Mouse (Mus musculus) frontal cortex, adult 2 months (tissue): ENCODE data around the gene Ccdc177. TPM values are rescaled to one million over a fixed set of nuclear protein-coding genes. Genes with fewer than 3 reads are reported as not detected.

Source experiments
- DNase-seq, 2 experiments: peaks; one replicate each; pipeline ENCODE4 v3.0.0; 2022; ENCODE audit warnings: low spot score in 1 of 2; ENCODE audit errors: extremely low spot score in 1 of 2
- polyA plus RNA-seq: library from polyadenylated mRNA; depleted of rRNA; stranded (reverse); fragments of >200 nt; gene quantifications from 2 replicates; pipeline ENCODE4 v1.2.3, GENCODE M21; 2012; rRNA removed

Gene Ccdc177
- polyA plus RNA-seq, 1 experiment, result 6.3 TPM

DNA sequence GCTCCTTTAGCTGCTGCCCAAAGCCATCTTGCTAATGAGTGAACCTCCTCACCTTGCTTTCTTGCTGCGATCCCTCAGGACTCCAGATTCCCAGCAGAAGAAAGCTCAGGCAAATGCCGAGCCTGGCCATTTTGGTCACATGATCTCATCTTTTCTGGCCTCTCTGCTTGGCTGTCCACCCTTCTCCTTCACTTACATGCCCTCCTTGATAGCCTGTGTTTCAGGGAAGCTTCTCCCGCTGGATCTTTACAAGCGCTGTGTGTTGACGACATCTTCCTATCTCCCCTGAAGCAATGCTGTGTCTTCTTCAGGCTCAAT, 23.2 kb downstream of the Ccdc177 start:
- DNase-seq, result no peak

- DNase-seq, result peak; percentile 43 to 73
Observed at GRCm38 (mm10) chr12:80736464-80737282, 23.8 kb downstream of the Ccdc177 start.

GRCm38 (mm10) chr12:80734526-80735470, 25.7 kb downstream of the Ccdc177 start:
- no peak for DNase-seq

DNA sequence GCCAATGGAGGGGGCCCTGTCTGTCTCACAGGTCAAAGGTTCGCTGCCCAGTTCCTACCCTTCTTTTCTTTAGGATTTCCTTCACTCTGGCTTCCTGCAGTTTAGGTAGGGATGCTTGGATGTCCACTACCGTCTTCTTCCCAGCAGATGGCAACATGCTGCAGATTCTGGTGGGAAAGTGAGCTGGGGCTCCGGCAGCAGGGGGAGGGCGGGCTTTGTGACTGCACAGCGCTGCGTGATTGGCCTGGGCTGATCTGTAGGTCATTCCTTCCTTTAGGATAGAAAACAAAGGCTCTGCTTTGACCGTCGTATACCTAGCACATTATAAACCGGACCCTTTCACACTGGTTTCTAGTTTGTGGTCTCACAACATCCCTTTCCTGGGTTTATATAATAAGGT, 29.9 kb downstream of the Ccdc177 start:
- DNase-seq, result peak; percentile 49 to 75

DNA sequence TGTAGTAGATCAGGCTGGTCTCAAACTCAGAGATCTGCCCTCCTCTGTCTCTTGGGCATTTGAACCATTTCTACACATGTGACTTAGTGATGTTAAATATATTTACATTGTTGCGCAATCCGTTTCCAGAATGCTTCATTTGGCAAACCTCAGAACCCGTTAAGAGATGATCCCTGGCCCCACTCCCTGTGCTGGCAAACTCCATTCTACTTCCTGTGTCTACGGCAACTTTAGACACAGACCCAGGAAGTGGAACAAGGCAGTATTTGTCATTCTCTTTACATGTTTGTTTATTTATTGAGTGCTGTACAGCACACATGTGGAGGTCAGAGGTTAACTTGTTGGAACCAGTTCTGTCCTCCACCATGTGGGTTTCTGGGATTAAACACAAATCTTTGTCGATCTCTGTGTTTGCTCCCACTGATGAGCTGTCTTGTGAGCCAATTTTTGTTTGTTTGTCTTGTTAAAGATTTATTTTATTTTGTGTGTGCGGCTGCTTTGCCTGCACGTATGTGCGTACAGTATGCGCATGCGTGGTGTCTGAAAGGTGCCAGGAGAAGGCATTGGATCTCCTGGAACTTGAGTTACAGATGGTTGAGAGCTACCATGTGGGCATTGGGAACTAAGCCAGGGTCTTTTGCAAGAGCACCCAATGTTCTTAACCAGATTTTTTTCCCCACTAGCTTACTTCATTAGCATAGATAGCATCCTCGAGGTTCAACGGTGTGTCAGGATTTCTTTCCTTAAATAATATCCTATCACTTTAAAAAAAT, 30.5 kb downstream of the Ccdc177 start:
- DNase-seq, result peak in 1 of 2 experiments; percentile 47

DNA sequence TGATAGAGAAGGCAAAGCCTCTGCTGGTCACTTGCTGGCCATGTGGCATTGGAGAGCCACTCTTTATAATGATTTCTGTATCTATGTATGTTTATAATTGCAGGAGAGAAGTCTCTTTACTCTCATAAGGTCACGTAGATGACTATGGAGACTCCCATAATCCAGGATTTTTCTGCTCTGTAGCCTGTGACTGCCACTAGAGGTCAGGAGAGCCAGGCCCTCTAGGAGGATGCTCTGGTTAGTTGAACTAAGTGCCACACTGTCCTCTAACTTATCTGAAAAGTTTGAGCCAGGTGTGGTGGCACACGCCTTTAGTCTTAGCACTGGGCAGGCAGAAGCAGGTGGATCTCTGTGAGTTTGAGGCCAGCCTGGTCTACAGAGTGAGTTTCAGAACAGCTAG, 31.7 kb downstream of the Ccdc177 start:
- DNase-seq, result no peak

DNA sequence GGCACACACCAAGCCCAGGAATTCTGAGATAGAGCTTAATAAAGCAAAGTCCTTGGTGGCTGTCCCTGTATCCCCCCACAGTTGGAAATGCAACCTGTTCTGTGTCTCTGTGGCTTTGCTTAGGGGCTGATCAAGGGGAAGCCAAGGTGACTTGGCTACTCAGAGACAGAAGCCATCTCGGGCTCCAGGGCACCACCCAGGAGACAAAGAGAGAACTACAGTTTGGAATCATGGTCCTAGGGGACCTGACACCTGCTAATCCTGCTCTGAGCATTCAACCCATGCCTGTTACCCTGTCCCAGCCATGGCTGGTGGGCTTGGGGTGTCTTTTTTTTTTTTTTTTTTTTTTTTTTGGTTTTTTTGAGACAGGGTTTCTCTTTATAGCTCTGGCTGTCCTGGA, 32.3 kb downstream of the Ccdc177 start:
- DNase-seq, result no peak

GRCm38 (mm10) chr12:80724853-80725559, 35.5 kb downstream of the Ccdc177 start:
- peak; percentile 49 to 94 for DNase-seq

- DNase-seq, result no peak
Observed at GRCm38 (mm10) chr12:80721458-80721857, 39.0 kb downstream of the Ccdc177 start.

- no peak for DNase-seq
Observed at GRCm38 (mm10) chr12:80720507-80720906, 40.0 kb downstream of the Ccdc177 start.

GRCm38 (mm10) chr12:80719141-80719540, 41.3 kb downstream of the Ccdc177 start:
- DNase-seq, result no peak

GRCm38 (mm10) chr12:80715915-80716314, 44.6 kb downstream of the Ccdc177 start:
- DNase-seq, result peak in 1 of 2 experiments; percentile 34

DNA sequence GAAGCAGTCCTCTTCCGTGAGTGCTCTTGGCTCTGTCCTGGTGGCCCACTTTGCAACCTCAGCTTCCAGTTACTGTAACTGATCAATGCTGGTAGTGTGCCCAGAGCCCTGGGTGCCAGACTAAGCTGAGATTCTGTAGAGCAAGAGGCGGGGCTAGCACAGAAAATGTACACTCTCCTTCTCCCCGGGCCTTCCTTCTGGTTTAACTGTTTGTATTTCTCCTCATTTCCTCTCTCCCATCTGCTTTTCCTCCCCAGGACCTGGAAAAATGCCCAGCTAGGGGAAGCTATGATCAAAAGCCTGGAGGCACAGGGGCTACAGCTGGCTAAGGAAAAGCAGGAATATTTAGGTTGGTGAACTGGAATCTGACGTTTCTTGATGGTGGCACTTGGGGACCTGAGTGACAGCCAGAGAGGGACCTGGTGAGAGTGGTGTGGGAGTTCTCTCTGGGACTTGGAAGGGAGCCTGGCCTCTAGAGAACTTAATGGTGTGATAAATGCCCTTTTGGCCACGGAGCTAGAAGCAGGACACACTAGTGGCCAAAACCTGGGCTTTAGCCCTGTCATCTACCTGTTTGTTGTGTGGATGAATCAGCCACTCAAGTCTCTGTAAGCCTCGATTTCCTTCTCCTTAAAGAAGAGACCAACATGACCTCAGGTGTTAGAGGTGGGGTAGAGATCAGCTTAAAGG, 53.4 kb downstream of the Ccdc177 start:
- peak in 1 of 2 experiments; percentile 25 for DNase-seq

DNA sequence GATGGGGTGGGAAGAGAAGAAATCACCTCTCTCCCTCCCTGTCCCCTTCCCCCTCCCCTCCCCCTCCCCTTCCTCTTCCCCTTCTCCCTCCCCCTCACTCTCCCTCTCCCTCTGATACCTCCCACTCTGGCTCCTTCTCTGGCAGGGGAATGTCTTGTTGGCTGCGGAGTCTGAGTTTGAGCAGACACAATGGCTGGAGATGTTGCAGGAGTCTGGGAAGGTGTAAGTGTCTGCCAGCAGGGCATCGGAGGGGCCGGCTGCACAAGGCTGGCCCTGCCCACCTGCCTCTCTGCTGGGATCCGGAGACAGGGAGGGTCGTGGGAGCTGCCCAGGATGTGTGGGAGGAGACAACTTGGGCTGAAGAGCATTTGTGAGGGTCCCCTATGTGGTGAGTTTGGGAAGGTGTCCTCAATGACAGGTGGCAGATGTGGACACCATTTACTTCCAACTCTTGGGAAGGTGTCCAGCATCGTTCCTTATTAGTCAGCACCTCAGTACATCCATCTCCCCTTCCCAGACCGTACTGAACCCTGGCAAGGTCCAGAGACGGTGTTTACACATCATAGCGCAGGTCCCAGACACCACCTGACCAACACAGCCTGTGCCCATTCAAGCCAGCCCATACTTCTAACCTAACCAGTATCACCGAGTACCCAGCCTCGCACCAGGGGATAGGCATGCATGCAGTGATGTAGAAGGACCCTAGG, 54.1 kb downstream of the Ccdc177 start:
- no peak for DNase-seq

Other genes starting within 250 kb of the Ccdc177 start
- 40.3 and 43.6 TPM in 2 replicates for gene Galnt16, start 242.4 kb downstream of the Ccdc177 start, polyA plus RNA-seq
- gene Slc39a9, start 116.8 kb downstream of the Ccdc177 start, polyA plus RNA-seq, result 26.8 and 29.1 TPM in 2 replicates
- 104 and 113 TPM in 2 replicates for gene Erh, start 116.3 kb downstream of the Ccdc177 start, polyA plus RNA-seq
- gene Plekhd1, start 68.1 kb downstream of the Ccdc177 start, polyA plus RNA-seq, result 5.3 and 6.7 TPM in 2 replicates
- 20.7 and 22.9 TPM in 2 replicates for gene Susd6, start 29.8 kb upstream of the Ccdc177 start, polyA plus RNA-seq
- 781 and 888 TPM in 2 replicates for gene Srsf5, start 184.8 kb upstream of the Ccdc177 start, polyA plus RNA-seq
- not detected in 2 replicates for gene Slc10a1, start 208.0 kb upstream of the Ccdc177 start, polyA plus RNA-seq